Mouse (Mus musculus) spleen, postnatal 4 days (tissue): ENCODE results near the gene Nmnat1.
"Not testable (repeated sequence)": the region's sequence is repeated elsewhere in the genome, so short reads cannot be mapped to it uniquely, and the experiment has no call there.

Experiments used
- DNase-seq, 2 experiments: peaks; one replicate each; pipeline ENCODE4 v3.0.0; 2022; ENCODE audit warnings: low spot score in 2 of 2

Nmnat1 gene

DNA sequence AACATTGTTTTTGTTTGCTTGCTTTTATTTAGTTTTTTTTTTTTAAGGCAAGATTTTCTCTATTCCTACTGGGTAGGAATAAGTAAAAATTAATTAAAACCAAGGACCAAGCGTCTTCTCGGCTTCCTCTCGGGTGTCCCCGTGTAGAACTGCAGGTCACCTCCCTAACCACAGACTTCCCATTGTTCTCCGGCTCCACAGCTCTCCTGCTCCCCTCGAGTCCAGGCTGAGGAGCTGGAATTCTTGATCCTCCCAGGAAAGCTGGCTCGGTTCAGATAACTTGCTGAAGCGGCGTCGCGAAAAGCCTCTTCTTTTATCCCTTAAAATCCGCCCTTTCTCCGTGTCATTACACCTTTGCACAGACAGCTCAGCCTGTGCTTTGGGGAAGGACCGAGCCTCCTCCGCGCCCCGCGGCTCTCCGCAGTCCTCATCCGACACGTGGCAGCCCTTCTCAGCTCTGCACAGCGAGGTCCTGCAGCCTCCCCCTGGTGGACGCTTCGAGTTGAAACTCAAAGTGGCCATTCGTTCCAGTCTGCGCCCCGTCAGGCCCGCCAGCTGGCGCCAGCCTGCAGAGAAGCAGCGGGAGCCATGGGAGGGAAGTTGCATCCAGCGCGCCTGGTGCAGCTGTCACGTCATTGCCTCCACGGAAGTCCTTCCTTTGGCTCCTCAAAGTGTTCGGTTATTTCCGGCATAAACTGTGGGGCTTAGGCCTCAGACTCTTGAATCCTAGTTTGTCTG lies 39.9 kb downstream of the Nmnat1 start:
- peak; percentile 80 to 89 for DNase-seq

- DNase-seq, result no peak
Measured at GRCm38 (mm10) chr4:149444465-149444864, 40.5 kb downstream of the Nmnat1 start.

GRCm38 (mm10) chr4:149442436-149442835 lies 42.6 kb downstream of the Nmnat1 start:
- DNase-seq, result no peak

DNA sequence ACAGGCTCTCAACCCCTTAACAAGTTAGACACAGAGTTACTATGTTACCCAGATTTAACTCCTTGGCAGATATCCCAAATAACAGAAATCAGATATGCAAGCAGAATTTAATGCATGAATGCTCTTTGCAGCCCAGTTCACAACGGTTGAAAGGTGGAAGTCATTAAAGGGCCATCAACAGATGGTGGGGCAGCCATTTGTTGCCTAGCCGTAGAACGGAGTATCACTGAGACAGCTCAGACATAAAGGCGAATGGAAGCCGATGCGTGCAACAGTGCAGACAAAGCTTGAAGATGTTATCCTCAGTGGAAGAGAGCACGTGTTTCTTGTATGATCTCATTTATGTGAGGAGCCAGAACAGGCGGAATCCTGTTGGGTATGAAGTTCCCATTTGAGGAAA lies 44.4 kb downstream of the Nmnat1 start:
- DNase-seq, result no peak

GRCm38 (mm10) chr4:149431887-149432286 lies 53.1 kb downstream of the Nmnat1 start:
- DNase-seq, result not testable (repeated sequence)

GRCm38 (mm10) chr4:149429592-149429991 lies 55.4 kb downstream of the Nmnat1 start:
- no peak for DNase-seq

DNA sequence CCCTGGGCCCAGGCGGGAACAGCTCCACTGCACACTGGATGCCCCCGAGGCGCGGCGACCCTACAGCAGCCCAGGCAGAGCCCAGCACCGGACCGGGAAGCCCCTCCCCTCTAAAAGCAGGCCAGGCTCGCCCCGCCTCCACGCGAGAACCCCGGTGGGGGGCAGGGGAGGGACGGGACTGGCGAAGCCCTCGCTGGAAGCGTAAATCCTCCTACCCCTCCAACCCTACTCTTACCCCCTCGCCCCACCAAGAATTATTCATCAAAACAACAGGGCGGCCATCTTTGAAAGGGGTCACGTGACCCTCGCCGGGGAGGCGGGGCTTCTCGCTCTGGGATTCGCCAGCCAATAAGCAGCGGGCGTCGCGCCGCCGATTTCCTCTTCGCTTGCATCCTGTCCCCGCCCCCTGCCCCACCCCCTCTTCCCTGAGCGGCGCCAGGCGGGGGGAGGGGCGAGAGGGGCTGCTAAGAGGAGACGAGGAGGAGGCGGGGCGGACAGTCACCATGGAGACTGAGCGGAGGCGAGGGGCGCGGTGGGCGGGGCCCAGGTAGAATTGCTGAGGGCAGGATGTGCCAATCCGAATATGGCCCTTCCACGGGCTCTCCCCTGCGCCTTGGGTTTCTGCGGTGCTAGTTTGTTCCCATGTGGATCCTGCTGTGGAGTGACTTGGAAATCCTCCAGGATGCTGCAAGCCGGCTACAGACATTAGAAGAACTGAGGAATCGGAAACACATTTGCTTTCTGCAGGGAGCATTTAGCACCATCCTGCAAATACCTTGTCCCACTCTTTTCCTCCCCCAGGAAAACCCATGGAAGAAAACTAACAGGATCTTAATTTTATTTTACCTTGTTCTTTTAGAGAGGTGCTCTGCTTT lies 58.4 kb downstream of the Nmnat1 start, which contains the start of gene Ube4b:
Ube4b (minus strand) TSS at position 425 of the 875 bp plus-strand sequence.
- peak; percentile 93 to 96 for DNase-seq

DNA sequence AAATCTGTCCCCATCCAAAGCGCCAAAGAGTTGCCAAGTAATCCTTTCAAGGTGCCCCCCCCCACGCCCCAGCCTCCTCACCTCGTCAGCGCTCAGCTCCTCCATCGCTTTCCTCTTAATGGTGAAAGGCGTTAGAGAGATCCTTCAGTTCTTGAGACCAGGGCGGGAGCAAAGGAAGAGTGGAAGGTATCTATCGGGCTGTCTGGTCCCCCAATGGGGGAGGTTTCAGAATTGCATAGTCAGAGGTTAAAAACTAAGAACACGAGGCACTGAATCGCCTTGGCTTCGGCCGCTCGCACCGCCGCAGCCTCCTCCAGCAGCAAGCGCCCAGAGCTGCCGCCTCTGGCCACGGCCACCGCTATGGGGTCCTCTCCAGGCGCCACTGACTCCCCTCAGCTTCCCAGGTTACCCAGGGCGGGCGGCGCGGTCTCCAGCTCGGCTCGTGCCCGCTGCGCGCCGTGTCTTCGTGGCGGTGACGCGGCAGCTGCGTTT lies 59.2 kb downstream of the Nmnat1 start:
- peak in 1 of 2 experiments; percentile 69 for DNase-seq

DNA sequence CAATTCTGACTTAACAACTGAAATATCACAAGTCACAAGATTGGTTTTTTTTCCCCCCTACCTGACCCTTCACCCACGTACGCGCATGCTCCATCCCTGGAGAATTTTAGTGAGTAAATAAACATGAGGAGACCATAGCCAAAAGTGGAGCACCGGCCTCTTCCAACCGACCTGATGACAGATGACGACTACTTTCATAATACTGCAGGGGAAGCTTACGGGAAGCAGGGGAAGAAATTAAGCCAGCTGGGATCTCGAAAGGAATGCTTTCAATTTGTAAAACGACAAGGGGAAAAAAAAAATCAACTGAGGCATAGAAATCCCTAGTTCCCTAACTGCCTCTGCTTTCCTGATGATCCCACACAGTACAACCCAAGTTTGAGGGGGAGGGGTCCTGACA lies 60.2 kb downstream of the Nmnat1 start:
- DNase-seq, result no peak

DNA sequence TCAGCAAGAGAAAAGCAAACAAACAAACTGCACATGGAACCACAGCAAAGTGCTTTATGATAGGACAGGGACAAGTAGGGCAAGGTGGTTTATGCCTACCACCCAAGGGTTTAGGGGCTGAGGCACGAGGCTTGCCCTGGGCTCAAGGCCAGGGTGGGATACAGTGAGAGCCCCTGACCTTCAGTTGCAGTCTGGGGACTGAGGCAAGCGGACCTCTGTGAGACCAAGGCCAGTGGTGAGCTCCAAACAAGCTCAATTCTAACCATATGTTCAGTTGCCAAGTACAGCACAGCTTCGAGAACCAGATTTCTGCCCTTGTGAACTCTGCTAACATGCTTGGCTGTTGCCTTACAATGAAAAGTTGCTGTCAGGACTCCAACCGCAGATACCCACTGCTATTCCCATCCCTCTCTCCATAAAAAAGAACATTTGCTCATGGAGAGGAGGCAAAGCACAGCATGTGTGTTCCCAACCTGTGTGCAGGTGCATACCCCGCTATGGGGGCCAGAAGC lies 67.1 kb downstream of the Nmnat1 start:
- no peak for DNase-seq
